Mouse (Mus musculus) thymus, adult 2 months (tissue): ENCODE measurements around the gene Arf6. TPM values are rescaled to one million over a fixed set of nuclear protein-coding genes. Genes with fewer than 3 reads are reported as not detected.
"Not testable (repeated sequence)": the region's sequence is repeated elsewhere in the genome, so short reads cannot be mapped to it uniquely, and the experiment has no call there.

Experiments
- DNase-seq: peaks from one replicate; pipeline ENCODE4 v3.0.0; 2021
- H3K27ac ChIP-seq: fragments of 200-500 bp; 2 replicates; pipeline ENCODE4 v1.5.1; 2012; ENCODE audit warnings: low read length, control low read depth; ENCODE audit not compliant: control insufficient read depth, insufficient read depth
- H3K27me3 ChIP-seq: fragments of 200-500 bp; 2 replicates; pipeline ENCODE4 v1.6.1; 2012; ENCODE audit warnings: mild to moderate bottlenecking, low read length, moderate library complexity, mixed read lengths; ENCODE audit not compliant: control insufficient read depth, insufficient read depth
- H3K36me3 ChIP-seq: fragments of 200-500 bp; 2 replicates; pipeline ENCODE4 v1.6.1; 2012; ENCODE audit warnings: mild to moderate bottlenecking, low read length, moderate library complexity; ENCODE audit not compliant: control insufficient read depth, insufficient read depth
- H3K4me1 ChIP-seq: fragments of 200-500 bp; replicated peaks from 2 replicates; pipeline ENCODE4 v1.6.1; 2012; ENCODE audit warnings: low read length; ENCODE audit not compliant: control insufficient read depth, insufficient read depth
- H3K4me3 ChIP-seq: fragments of 200-500 bp; 2 replicates; pipeline ENCODE4 v1.5.1; 2012; ENCODE audit warnings: mild to moderate bottlenecking, low read length, control low read depth, moderate library complexity; ENCODE audit not compliant: control insufficient read depth, insufficient read depth
- CTCF ChIP-seq: fragments of 200-500 bp; IDR thresholded peaks from 2 replicates; pipeline ENCODE4 v1.5.1; 2012; ENCODE audit warnings: mild to moderate bottlenecking, control low read depth, low read length, moderate library complexity, borderline replicate concordance; ENCODE audit not compliant: control insufficient read depth, poor library complexity, insufficient read depth; ENCODE audit errors: extremely low read depth
- POLR2A ChIP-seq: fragments of 200-500 bp; IDR thresholded peaks from 2 replicates; pipeline ENCODE4 v1.6.1; 2012; ENCODE audit warnings: mild to moderate bottlenecking, low read length, control low read depth, moderate library complexity; ENCODE audit not compliant: control insufficient read depth, poor library complexity, insufficient read depth; ENCODE audit errors: extremely low read depth
- WGBS: fragments of 180-500 bp; shearing (Covaris S2); methylation state at CpG from one replicate; pipeline ENCODE4 v1.1.7; 2018; 5-methylcytosine and 5-hydroxymethylcytosine counted together
- polyA plus RNA-seq: library from polyadenylated mRNA; depleted of rRNA; stranded (reverse); fragments of >200 nt; gene quantifications from 2 replicates; pipeline ENCODE4 v1.2.3, GENCODE M21; 2012

Arf6 gene
- polyA plus RNA-seq, 1 experiment = 226 TPM

GRCm38 (mm10) chr12:69382880-69383279 is 10.9 kb downstream of the Arf6 start:
- H3K4me1 ChIP-seq = peaks cover 5% of the 10 kb centered on the region

GRCm38 (mm10) chr12:69384606-69385005 is 12.7 kb downstream of the Arf6 start:
- no peak overlapping the region for H3K27ac ChIP-seq
- peaks cover 5% of the 10 kb centered on the region for H3K4me1 ChIP-seq
- WGBS = 96% methylated on average over 5 of the region's 5 CpGs
- DNase-seq = no peak
- H3K27me3 ChIP-seq = no peaks in the 10 kb centered on the region
- no peak overlapping the region for H3K4me3 ChIP-seq
- TF ChIP-seq POLR2A = no peak
- TF ChIP-seq CTCF = no peak
- no peaks in the 10 kb centered on the region for H3K36me3 ChIP-seq

More at GRCm38 (mm10) chr12:69382880-69383279, 10.9 kb downstream of the Arf6 start:
- no peak overlapping the region for H3K4me3 ChIP-seq
- TF ChIP-seq POLR2A (no peak), CTCF (no peak)
- no peak for DNase-seq
- H3K27me3 ChIP-seq = no peaks in the 10 kb centered on the region
- 96% methylated on average over 1 of the region's 1 CpGs for WGBS
- H3K27ac ChIP-seq = no peak overlapping the region
- no peaks in the 10 kb centered on the region for H3K36me3 ChIP-seq

- no peak for TF ChIP-seq POLR2A
- TF ChIP-seq CTCF = no peak
- Histone ChIP-seq H3K27ac (no peak overlapping the region), H3K4me3 (no peak overlapping the region), H3K36me3 (no peaks in the 10 kb centered on the region), H3K27me3 (no peaks in the 10 kb centered on the region), H3K4me1 (peaks cover 5% of the 10 kb centered on the region)
- WGBS = 55% methylated on average over 6 of the region's 6 CpGs
- DNase-seq = no peak
Measured at GRCm38 (mm10) chr12:69385542-69386280, 13.8 kb downstream of the Arf6 start.

- H3K36me3 ChIP-seq, H3K4me1 ChIP-seq, H3K27ac ChIP-seq, H3K27me3 ChIP-seq, H3K4me3 ChIP-seq, DNase-seq: not testable (repeated sequence)
- WGBS = 50% methylated on average over 12 of the region's 12 CpGs
Measured at GRCm38 (mm10) chr12:69386281-69386732, 14.4 kb downstream of the Arf6 start.

GRCm38 (mm10) chr12:69388321-69388869 is 16.4 kb downstream of the Arf6 start:
- Histone ChIP-seq H3K27ac (no peak overlapping the region), H3K27me3 (no peaks in the 10 kb centered on the region), H3K36me3 (no peaks in the 10 kb centered on the region), H3K4me3 (no peak overlapping the region), H3K4me1 (peaks cover 5% of the 10 kb centered on the region)
- no peak for DNase-seq
- 98% methylated on average over 10 of the region's 10 CpGs for WGBS
- TF ChIP-seq CTCF (no peak), POLR2A (no peak)

- Histone ChIP-seq H3K4me1 (peaks cover 5% of the 10 kb centered on the region), H3K36me3 (no peaks in the 10 kb centered on the region), H3K27me3 (no peaks in the 10 kb centered on the region), H3K4me3 (no peak overlapping the region), H3K27ac (no peak overlapping the region)
- TF ChIP-seq POLR2A = no peak
- TF ChIP-seq CTCF = no peak
- 86% methylated on average over 7 of the region's 7 CpGs for WGBS
- no peak for DNase-seq
Measured at GRCm38 (mm10) chr12:69389273-69389938, 17.5 kb downstream of the Arf6 start.

GRCm38 (mm10) chr12:69390000-69390698 is 18.2 kb downstream of the Arf6 start:
- Histone ChIP-seq H3K4me1 (peaks cover 5% of the 10 kb centered on the region), H3K27me3 (no peaks in the 10 kb centered on the region), H3K4me3 (no peak overlapping the region), H3K27ac (no peak overlapping the region), H3K36me3 (no peaks in the 10 kb centered on the region)
- TF ChIP-seq POLR2A (no peak), CTCF (no peak)
- no peak for DNase-seq
- WGBS = 89% methylated on average over 7 of the region's 7 CpGs
